Mouse (Mus musculus): ENCODE data around the gene Maea.
"Not testable (repeated sequence)": the region's sequence is repeated elsewhere in the genome, so short reads cannot be mapped to it uniquely, and the experiment has no call there.

Gene Maea

DNA sequence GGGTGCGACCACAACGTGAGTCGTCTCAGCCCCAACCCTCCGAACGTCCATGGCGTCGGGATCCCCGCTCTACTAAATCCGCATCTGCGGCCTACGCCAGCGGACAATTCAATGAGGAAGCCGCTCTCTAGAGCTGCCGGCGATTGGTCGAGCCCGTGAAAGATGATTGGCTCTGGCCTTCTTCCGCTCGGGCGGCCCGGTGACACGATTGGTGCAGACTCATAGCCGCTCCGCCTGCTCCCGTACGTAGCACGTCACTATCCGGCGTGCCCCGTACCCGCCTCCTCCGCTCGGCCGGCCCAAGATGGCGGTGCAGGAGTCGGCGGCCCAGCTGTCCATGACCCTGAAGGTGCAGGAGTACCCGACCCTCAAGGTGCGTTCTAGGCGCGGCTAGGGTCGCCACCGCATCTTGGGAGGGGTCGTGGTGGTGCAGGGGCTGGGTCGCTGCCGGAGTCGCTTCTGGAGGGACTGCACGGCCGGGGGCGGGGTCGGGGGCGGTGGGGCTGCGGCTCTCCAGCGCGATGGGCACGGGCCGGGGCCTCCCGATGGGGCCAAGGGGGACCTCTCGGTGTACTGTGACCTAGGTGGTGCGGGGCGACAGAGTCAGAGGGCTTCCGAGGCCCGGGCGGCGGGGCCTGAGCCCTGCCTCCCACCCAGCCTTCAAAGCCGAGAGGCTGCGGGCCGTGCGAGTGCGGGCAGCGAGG, at the start of gene Maea:
TSS of gene Maea (plus strand) at position 237 of the 704 bp plus-strand sequence.
- peak; percentile 97 for DNase-seq (ENCODE audit: low spot score)

DNA sequence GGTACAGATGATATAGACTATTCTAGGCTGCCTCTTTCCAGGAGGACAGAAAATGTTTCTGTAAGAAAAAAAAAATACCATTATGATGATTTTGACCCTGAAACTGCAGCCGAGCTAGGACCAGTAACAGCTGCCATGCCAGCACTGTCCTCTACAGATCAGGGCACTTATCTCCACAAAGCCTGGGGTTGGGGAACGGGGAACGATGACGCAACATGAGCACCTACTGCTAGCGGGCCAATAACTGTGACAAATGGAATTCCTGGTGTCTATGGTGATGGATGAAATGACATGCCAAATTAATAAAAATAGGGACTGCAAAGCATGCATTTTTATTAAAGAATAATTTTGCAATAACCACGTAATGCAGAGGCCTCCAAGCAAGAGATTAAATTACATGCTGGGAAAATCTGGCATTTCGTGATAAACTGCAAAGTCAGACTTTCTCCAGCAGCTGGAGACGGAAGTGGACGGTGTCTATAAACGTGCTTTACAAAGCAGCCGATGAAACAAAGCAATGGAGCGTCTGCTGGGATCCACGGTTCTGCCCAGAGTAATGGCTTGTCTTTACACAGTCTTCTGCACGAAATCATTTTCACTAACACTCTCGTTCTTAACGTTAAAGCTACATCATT, 41.4 kb upstream of the Maea start:
- DNase-seq (ENCODE audit: low spot score), result no peak

DNA sequence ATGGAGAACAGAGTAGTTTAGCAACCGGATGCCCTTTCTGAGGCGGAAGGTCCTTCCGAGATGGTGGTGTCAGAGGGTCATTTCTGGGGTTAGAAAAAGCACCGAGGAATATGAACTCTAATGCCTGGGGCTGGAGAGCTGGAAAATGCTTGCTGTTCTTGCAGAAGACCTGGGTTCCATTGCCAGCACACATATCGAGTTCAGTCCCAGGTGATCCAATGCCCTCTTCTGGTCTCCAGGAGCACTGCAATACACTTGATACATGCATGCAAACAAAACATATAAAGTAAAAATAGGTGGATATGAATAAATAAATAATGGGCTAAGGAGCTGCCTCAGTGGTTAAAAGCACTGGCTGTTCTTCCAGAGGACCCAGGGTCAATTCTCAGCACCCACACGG, 38.1 kb upstream of the Maea start:
- DNase-seq (ENCODE audit: low spot score), result no peak

DNA sequence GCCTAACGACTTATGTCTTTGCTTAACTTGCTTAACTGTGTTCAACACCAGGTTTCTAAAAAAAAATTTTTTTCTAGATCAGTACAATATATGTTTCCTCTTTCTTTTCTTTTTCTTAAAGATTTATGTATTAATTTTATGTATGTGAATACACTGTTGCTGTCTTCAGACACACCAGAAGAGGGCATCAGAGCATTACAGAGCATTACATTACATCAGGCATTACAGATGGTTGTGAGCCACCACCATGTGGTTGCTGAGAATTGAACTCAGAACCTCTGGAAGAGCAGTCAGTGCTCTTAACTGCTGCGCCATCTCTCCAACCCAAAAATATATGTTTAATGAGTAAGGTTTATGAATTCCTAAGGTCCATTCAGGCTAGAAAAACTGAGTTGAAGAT, 33.5 kb upstream of the Maea start:
- DNase-seq (ENCODE audit: low spot score), result no peak

DNA sequence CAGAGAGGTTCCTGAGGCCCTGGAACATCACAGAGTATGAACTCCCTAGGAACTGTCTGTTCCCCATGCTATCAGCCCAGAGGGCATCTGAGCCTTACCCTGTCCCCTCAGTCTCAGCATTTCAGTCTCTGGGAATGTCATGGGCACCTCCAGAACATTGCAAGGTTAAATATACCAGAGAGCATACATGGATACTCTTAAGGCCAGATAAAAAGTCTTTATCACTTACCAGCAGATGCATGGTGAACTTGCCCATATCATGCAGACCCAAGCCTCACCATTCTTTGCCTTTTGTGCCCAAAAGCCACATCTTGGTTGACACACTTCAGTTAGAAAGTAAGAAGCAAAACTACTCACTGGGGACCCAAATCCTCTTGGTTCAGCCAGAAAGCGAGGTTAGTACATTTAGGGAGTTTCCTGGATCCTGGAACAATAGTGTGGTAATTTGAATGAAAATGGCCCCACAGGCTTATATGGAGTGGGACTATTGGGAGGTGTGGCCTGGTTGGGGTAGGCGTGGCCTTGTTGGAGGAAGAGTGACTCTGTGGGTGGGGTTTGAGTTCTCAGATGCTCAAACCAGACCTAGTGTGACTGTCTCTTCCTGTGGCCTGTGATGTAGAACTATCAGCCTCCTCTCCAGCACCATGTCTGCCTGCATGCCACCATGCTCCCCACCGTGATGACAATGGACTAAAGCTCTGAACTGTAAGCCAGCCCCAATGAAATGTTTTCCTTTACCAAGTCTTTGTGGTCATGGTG, 24.4 kb upstream of the Maea start:
- DNase-seq (ENCODE audit: low spot score), result no peak

DNA sequence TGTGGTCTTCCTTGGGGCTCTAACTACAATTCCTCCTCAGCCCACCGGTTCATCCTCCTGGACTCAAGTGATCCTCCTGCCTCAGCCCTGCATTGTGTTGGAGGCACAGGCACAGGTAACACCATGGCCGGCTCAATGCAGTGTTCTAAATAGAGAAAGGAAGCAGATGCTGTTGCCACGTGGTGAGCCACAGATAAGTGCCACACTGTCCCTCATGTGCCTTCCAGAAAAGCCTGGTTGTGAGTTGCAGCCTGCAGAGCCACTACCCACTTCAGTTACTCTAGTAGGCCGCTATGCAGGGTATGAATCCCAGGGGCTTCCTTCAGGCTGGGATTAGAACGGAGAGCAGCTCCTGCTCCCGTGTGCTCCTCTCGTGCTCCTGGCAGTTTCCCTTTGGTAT, 23.1 kb upstream of the Maea start:
- DNase-seq (ENCODE audit: low spot score), result no peak

DNA sequence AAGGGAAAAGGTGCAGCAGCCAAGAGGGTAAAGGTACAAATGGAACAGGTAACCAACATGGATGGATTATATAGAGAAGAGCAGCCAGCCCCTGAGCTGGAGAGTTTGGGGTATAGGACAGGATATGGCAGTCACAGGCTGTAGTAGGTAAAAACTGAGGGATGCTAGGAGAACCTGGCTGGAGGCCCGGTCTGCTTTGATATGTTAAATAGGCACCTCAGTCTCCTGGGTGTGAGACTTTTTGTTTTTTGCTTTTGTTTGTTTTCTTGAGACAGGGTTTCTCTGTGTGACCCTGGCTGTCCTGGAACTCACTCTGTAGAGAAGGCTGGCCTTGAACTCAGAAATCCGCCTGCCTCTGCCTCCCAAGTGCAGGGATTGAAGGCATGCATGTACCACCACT, 10.8 kb upstream of the Maea start:
- no peak for DNase-seq (ENCODE audit: low spot score)

DNA sequence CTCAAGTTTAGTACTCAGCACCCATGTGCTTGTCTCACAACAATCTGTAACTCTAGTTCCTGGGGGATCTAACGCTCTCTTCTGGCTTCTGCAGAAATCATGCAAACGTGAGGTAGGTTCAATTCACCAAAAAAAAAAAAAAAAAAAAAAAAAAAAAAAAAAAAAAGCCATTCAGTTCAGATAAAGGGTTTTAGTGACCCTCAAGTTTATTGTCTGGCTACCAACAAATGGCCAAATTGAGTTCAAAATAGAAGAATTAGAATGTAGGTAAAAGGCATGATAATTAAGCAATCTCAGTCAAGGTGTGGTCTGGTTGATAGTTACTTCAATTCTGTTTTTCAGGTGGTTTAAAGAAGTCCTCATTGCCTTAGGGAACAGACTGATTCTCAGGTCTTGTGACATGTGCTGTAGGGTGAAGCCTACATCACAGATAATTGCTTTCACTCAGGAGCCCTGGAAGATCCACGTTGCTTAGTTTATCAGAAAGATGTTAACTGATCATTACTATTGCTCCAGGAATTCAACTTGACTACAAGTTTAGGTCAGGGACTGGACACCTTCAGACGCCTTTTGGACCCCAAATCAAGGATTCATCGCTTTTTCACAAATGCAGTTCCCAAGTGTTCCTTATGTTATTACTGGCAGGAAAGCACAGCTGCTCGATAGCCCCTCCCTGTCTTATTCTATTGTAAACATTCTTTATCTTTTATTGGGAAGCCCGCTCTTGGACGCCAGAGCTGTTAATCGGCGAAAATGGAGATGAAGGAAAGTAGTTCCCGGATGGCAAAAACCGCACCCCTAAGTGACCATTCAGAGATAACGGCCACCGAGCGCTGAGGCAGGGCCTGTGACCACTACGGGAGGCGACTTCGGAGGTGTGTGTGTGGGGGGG, 682 bp upstream of the Maea start:
- DNase-seq (ENCODE audit: low spot score), result no peak

DNA sequence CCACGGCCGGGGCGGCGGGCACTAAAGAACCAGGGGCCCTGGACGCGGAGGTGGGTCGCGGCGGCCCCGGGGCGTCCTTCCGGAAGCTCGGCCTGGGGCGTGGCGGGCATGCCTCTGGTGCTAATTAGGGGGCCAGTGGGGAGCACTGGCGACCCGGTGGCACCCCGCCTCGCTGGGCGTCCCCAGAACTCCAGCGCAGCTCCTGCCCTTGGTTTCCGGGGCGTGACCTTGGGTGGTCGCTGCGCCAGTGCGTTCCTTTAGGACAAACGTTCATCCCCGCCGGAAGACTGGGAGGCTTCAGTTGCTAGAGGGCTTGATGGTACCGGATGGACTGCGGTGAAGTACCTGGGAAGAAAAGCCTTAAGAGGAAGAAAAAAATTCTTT, 660 bp downstream of the Maea start:
- no peak for DNase-seq (ENCODE audit: low spot score)

DNA sequence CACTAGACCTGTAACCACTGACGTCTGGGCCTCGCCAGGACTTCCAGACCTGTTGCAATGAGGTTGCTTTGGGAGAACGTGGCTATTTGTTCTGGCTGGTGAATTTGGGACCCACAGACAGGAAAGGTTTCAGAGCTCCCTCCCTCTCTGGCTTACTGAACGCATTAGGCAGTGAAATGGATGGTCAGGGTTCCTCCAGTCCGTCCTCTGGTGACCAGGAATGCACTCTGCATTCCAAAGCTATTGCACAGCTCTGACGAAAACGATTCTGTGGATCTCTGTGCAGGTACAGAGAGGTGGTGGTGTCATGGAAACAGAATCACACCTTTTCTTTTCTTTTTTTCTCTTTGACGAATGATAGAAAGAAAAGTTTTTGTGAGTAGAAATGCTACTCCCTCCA, 1.9 kb downstream of the Maea start:
- no peak for DNase-seq (ENCODE audit: low spot score)

DNA sequence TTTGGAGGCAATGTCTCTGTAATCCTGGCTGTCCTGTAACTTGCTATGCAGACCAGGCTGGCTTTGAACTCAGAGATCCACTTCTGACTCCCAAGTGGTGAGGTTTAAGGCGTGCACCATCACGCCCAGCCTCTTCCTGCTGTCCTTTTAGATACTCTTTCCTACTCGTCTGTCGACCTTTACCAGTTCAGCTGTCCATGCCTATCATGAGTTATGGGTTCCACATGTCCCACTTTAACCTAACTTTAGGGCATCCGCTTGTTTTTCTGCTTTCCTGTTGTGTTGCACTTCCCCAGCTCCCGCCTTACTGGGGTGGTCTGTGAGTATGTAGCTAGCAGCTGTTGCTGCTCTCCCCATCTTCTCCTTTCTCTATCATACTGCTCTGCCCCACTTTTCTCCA, 5.9 kb downstream of the Maea start:
- DNase-seq (ENCODE audit: low spot score), result no peak

DNA sequence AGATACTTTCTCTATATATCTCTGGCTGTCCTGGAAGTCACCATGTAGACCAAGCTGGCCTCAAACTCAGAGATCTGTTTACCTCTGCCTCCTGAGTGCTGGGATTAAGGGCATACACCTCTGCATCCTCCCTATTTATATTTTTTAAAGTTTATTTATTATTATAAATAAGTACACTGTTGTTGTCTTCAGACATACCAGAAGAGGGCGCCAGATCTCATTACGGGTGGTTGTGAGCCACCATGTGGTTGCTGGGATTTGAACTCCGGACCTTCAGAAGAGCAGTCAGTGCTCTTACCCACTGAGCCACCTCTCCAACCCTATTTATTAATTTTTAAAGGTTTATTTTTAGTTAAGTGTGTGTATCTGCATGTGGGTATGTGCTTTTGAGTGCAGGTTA, 6.9 kb downstream of the Maea start:
- not testable (repeated sequence) for DNase-seq (ENCODE audit: low spot score)

DNA sequence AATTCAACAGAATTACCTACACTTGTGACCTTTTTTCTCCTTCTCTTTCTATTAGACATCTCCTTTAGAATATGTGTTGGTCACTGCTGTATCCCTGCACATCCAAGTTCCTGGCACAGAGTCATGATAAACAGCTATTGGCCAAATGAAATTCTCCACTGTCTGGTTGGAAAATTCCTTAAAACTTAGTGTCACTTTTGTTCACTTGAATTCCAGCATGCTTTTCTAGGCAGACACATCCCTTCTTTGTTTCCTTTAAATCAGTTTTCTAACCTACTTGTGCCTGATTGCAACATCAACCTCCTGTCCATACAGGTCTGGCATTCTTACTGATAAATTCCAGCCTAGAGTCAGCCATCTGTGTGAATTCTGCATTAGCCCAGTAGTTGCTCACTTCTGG, 7.5 kb downstream of the Maea start:
- no peak for DNase-seq (ENCODE audit: low spot score)

DNA sequence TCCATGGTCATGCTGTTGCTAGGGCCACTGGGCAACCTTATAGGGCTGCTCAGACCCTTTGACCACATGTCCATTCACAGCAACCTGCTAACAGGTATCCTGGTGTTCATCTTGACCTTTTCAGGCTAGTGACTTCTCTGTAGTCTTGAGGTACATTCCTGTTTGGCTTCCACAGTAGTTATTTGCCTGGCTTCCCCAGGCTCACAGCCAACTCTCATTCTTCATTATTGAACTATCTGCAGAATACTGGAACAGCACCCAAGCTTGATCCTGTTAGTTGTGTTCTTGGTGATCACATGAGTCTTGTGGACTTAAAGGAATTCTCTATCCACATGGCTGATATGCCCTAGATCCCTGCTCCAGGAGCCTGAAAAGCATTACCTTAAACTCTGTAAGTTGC, 8.3 kb downstream of the Maea start:
- no peak for DNase-seq (ENCODE audit: low spot score)

DNA sequence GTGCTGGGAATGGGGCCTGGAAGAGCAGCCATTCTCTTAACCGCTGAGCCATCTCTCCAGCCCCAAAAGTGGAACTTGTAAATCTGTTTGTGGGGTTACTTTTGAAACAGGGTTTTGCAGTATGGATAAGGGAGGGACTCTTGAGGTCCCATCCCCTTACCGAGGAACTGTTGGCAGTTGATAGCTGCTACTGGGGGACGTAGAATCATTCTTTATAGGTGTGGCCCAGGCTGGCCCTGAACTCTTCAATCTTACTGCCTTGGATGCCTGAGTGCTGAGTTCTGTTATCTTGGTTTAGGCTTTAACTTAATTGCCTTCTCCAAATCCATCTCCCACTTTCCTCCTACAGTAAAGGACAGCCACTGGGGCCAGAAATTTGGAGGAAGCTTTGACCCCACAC, 8.8 kb downstream of the Maea start:
- no peak for DNase-seq (ENCODE audit: low spot score)

DNA sequence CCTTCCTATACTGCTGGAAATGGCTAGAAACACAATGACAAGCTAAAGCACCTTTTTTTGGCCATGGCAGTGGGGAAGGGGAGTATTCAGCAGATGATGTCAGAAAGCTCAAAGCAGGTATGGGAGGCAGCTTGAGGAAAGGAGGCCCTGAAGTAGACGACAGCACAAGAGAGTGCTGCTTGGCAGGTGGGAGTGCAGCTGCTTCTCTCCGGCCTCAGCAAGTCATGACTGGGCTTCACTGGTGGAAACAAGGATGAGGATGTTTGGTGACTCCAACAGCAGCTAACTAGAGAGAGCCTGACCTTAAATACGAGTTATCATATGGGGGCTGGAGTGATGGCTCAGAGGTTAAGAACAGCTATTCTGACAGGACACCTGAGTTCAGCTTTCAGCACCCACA, 12.3 kb downstream of the Maea start:
- no peak for DNase-seq (ENCODE audit: low spot score)

DNA sequence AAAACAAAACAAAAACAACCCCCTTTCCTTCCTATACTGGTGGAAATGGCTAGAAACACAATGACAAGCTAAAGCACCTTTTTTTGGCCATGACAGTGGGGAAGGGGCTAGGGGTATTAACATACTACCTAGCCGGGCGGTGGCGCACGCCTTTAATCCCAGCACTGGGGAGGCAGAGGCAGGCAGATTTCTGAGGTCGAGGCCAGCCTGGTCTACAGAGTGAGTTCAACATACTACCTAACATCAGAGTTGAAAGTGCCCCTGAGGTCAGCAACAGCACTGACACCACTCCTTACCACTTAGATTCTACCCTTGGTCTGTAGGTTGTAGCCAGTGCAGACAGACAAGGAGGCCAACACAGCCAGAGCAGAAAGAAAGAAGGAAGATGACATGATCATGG, 13.9 kb downstream of the Maea start:
- no peak for DNase-seq (ENCODE audit: low spot score)

DNA sequence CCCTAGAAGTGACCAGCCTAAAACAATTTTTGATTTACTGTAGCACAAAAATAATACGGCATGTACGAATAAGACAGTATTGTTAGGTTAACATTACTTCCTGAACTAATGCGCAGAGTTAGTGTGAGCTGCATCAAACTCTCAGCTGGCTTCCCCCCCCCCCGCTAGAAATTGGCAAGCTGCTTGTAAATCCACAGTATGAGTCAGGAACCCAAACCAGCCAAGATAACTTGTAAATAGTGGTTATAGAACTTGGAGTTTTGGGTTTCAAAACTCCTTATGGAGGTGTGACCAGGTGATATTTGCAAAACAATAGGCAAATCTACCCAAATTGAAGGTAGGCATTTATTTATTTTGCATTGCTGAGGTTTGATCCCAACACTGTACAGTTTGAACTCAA, 14.4 kb downstream of the Maea start:
- no peak for DNase-seq (ENCODE audit: low spot score)

DNA sequence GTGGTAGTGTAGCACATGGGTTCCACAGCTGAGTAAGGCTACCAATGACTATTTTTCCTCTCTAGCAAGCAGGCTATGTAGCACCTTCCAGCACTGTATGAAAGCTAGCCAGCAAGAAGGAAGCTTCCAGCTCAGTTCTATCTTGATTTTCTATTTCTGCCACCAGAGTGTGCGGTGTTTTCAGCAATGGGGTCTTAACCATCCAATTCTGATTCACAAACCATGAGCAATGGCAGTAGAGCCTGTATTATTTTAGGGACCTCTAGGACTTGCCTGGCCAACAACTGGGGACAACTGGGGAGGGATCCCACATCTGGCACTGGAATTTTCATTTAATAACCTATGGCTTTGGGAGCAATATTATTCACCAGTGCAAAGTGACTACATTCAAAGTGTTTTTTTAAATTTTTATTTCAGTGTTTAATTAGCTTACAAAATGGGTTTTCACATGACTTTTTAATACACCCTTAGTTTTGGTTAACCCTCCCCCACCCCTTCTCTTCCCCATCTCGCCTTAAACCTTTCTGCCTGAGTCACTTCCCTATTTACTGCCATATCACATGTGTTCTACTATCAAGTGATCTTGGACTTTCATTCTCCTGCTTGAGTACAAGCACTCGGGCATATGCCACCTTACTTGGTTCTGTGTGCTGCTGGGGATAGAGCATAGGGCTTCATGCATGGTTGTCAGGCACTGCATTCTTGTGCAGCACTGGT, 16.4 kb downstream of the Maea start:
- DNase-seq (ENCODE audit: low spot score), result no peak

DNA sequence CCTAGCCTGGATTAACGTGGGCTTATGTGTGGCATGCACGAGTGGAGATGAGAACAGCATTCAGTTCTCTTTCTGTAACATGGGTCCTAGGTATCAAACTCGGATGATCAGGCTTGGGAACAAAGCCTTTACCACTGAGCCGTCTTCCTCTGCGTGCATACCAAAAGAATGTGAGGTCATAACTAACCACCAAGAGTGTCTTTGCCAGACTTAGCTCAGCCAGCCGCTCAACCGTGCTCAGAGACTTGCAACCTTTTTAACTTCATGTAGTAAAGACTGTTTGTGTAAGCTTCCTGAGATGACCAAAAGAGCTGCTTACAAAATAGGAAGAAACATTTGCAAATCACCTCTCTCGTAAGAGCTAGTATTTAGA, 16.9 kb downstream of the Maea start:
- DNase-seq (ENCODE audit: low spot score), result no peak

DNA sequence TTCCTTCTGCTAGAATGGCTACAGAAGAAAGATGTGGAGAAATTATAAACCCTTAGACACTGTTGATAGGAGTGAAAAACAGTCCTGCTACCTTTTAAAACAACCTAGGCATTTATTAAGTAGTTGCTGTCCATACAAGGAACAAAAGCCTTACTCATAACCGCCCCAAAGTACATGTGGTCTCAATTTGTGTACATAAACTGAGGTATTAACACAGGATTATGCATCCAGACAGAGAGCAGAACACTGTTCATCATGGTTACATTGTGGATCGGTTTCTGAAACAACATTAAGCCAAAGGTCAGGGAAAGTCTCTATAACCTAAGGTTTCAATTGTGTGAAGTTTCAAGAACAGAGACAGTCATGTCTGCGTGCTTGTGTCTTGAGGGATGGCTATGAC, 17.7 kb downstream of the Maea start:
- no peak for DNase-seq (ENCODE audit: low spot score)

DNA sequence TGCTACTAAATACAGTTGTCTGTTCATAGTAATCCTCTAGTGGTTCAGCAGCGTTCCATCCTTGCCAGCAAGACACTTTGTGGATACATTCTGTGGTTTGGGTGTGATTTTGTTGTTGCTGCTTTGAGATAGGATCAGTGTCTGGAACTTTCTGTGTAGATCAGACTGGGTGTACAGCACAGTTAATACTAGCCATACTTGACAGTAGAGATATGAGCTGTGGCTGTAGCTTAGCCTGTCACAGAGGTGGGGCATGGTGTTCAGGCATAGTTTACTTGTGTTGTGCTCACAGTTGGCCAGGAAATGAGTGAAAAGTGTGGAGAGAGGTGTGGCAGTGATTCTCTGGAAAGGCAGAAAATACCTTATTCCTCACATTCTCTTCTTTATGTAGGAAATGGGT, 22.2 kb downstream of the Maea start:
- no peak for DNase-seq (ENCODE audit: low spot score)
